Mouse (Mus musculus): ENCODE results near the gene Camkk1.

Gene Camkk1

GRCm38 (mm10) chr11:73018471-73019146, at the start of gene Camkk1:
Gene Camkk1 (plus strand): TSS chr11:73019008.
- peak; percentile 97 for DNase-seq

- DNase-seq, result no peak
These were observed 43.8 kb upstream of the Camkk1 start for GRCm38 (mm10) chr11:72974995-72975503.

GRCm38 (mm10) chr11:72982516-72982915, 36.3 kb upstream of the Camkk1 start:
- no peak for DNase-seq

- no peak for DNase-seq
These were observed 35.5 kb upstream of the Camkk1 start for GRCm38 (mm10) chr11:72983283-72983682.

- DNase-seq, result no peak
These were observed 32.1 kb upstream of the Camkk1 start for GRCm38 (mm10) chr11:72986745-72987144.

GRCm38 (mm10) chr11:72987234-72987633, 31.6 kb upstream of the Camkk1 start:
- no peak for DNase-seq

- DNase-seq, result no peak
These were observed 31.0 kb upstream of the Camkk1 start for GRCm38 (mm10) chr11:72987807-72988206.

- no peak for DNase-seq
These were observed 29.8 kb upstream of the Camkk1 start for GRCm38 (mm10) chr11:72989044-72989443.

GRCm38 (mm10) chr11:72990688-72991087, 28.1 kb upstream of the Camkk1 start:
- no peak for DNase-seq

GRCm38 (mm10) chr11:72991961-72992360, 26.8 kb upstream of the Camkk1 start:
- DNase-seq, result no peak

- no peak for DNase-seq
These were observed 22.5 kb upstream of the Camkk1 start for GRCm38 (mm10) chr11:72996346-72996745.

GRCm38 (mm10) chr11:72996781-72997180, 22.0 kb upstream of the Camkk1 start:
- DNase-seq, result no peak

GRCm38 (mm10) chr11:72997529-72998326, 21.1 kb upstream of the Camkk1 start:
- no peak for DNase-seq

- DNase-seq, result no peak
These were observed 20.0 kb upstream of the Camkk1 start, which contains the start of gene P2rx1 for GRCm38 (mm10) chr11:72998771-72999170. Gene P2rx1 (plus strand): TSS chr11:72999103.

- DNase-seq, result peak; percentile 49
These were observed 17.8 kb upstream of the Camkk1 start for GRCm38 (mm10) chr11:73001029-73001428.

GRCm38 (mm10) chr11:73006377-73006776, 12.4 kb upstream of the Camkk1 start:
- peak; percentile 30 for DNase-seq

GRCm38 (mm10) chr11:73007113-73007512, 11.7 kb upstream of the Camkk1 start:
- no peak for DNase-seq

- DNase-seq, result peak; percentile 49
These were observed 10.9 kb upstream of the Camkk1 start for GRCm38 (mm10) chr11:73007698-73008481.

GRCm38 (mm10) chr11:73008826-73009225, 10.0 kb upstream of the Camkk1 start:
- no peak for DNase-seq

- DNase-seq, result peak; percentile 25
These were observed 9.1 kb upstream of the Camkk1 start for GRCm38 (mm10) chr11:73009531-73010274.

GRCm38 (mm10) chr11:73013981-73014380, 4.8 kb upstream of the Camkk1 start:
- no peak for DNase-seq

GRCm38 (mm10) chr11:73014831-73015344, 3.9 kb upstream of the Camkk1 start:
- DNase-seq, result peak; percentile 51

All from right cerebral cortex, postnatal 25 days (tissue).